Mouse (Mus musculus): ENCODE data around the gene Ctnna3. TPM values are rescaled to one million over a fixed set of nuclear protein-coding genes. Genes with fewer than 3 reads are reported as not detected.

The Ctnna3 gene
- polyA plus RNA-seq, 1 experiment from 2014 or later, result 0.40 TPM

DNA sequence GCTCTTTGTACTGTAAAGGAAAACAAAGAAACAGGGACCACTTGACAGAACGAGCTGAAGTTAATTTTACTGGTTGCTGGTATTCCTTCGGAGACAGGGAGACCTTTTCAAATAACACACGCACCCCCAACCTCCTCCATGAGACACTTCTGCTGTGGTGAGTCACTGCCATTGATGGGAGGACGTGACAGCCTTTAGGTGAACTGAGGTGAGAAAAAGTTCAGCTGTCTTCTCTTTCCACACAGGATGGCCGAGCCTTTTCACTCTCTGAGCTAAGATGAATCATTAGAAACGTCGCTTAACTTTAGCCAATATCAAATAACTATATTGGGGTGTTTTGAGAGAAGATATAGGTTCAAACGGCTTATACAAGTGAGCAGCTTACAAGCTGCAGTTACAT, 102.5 kb downstream of the Ctnna3 start:
- DNase-seq (ENCODE audit: low spot score) (no peak), ATAC-seq (replicated peaks; ENCODE audit: low FRiP score) (no peak)
- no peak overlapping the region for H3K27ac ChIP-seq (ENCODE audit: low read depth, low read length)
- 74% methylated on average over 8 of the region's 8 CpGs for WGBS
- H3K9ac ChIP-seq (ENCODE audit: low read depth, low read length), result no peak overlapping the region
- no peaks in the 10 kb centered on the region for H3K36me3 ChIP-seq (ENCODE audit: control insufficient read depth, insufficient read depth, low read length)
- H3K4me1 ChIP-seq (replicated peaks; ENCODE audit: control insufficient read depth, insufficient read depth, low read length), result no peaks in the 10 kb centered on the region
- no peak overlapping the region for H3K4me3 ChIP-seq (ENCODE audit: low read depth, low read length)
- H3K27me3 ChIP-seq (replicated peaks; ENCODE audit: control insufficient read depth, insufficient read depth, low read length), result no peaks in the 10 kb centered on the region
- no peak overlapping the region for H3K4me2 ChIP-seq
- no peaks in the 10 kb centered on the region for H3K9me3 ChIP-seq (ENCODE audit: control insufficient read depth, low read length)

DNA sequence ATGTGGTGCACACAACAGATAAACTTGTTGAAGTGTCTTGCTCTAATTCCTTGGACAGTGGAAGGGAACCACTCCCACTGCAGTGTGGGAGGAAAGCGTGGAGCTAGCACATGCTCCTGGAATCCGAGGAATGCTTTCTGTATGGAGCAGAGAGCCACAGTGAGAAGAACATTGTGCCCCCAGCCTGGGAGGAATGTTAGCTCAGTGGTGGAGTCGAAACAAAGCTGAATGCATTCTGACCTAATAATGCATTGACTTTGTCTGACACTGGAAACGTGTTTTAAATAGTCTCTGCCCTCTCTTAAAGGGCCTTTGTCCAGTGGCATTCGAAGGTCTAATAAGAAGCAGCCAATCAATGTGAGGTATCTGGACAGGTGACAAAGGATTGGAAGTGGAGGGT, 111.9 kb downstream of the Ctnna3 start:
- ATAC-seq (replicated peaks; ENCODE audit: low FRiP score), result no peak
- no peak for DNase-seq (ENCODE audit: low spot score)

DNA sequence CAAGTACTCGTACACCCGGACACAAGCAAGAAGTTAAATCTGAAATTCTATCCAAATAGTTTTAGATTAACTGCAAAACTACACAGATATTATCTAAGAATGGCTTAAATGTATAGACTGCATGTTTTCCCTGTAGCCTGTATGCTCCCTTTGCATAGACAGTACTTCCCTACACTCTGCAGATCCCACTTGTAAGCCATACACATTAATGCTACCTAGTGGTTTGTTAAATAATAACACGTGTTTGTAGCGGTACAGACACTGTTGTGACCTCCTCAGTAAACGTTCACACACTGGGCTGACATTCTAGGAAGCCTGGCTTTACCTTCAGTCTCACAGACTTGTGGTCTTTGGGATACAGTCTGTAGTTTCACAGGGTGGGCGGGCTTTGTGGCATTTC, 112.6 kb downstream of the Ctnna3 start:
- Histone ChIP-seq H3K27me3 (replicated peaks; ENCODE audit: control insufficient read depth, insufficient read depth, low read length) (no peaks in the 10 kb centered on the region), H3K4me3 (ENCODE audit: low read depth, low read length) (no peak overlapping the region), H3K9me3 (ENCODE audit: control insufficient read depth, low read length) (no peaks in the 10 kb centered on the region), H3K9ac (ENCODE audit: low read depth, low read length) (no peak overlapping the region), H3K36me3 (ENCODE audit: control insufficient read depth, insufficient read depth, low read length) (no peaks in the 10 kb centered on the region), H3K27ac (ENCODE audit: low read depth, low read length) (no peak overlapping the region), H3K4me1 (replicated peaks; ENCODE audit: control insufficient read depth, insufficient read depth, low read length) (no peaks in the 10 kb centered on the region), H3K4me2 (no peak overlapping the region)
- DNase-seq (ENCODE audit: low spot score) (no peak), ATAC-seq (replicated peaks; ENCODE audit: low FRiP score) (no peak)
- 68% methylated on average over 6 of the region's 6 CpGs for WGBS

More for the DNA sequence above, 111.9 kb downstream of the Ctnna3 start:
- Histone ChIP-seq H3K27ac (ENCODE audit: low read depth, low read length) (no peak overlapping the region), H3K4me1 (replicated peaks; ENCODE audit: control insufficient read depth, insufficient read depth, low read length) (no peaks in the 10 kb centered on the region), H3K9ac (ENCODE audit: low read depth, low read length) (no peak overlapping the region), H3K36me3 (ENCODE audit: control insufficient read depth, insufficient read depth, low read length) (no peaks in the 10 kb centered on the region), H3K4me3 (ENCODE audit: low read depth, low read length) (no peak overlapping the region), H3K4me2 (no peak overlapping the region), H3K9me3 (ENCODE audit: control insufficient read depth, low read length) (no peaks in the 10 kb centered on the region), H3K27me3 (replicated peaks; ENCODE audit: control insufficient read depth, insufficient read depth, low read length) (no peaks in the 10 kb centered on the region)
- WGBS, result 39% methylated on average over 5 of the region's 5 CpGs

DNA sequence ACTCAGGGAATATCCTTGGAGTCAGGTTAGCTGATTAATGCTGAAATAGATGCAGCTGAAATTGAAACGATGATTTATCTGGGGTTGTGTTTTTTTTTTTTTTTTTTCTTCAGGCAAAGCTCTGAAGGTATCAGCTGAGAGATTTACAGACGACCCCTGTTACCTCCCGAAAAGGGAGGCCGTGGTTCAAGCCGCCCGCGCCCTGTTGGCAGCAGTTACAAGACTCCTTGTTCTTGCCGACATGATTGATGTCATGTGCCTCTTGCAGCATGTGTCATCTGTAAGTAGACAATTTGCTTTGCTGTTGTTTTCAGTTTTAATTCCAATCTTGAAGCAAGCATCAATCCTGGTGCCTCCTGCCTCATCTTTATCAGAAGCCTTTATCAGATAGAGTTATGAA, 136.8 kb downstream of the Ctnna3 start:
- DNase-seq (ENCODE audit: low spot score) (no peak), ATAC-seq (replicated peaks; ENCODE audit: low FRiP score) (no peak)
- Histone ChIP-seq H3K27me3 (replicated peaks; ENCODE audit: control insufficient read depth, insufficient read depth, low read length) (no peaks in the 10 kb centered on the region), H3K4me1 (replicated peaks; ENCODE audit: control insufficient read depth, insufficient read depth, low read length) (no peaks in the 10 kb centered on the region), H3K36me3 (ENCODE audit: control insufficient read depth, insufficient read depth, low read length) (no peaks in the 10 kb centered on the region), H3K27ac (ENCODE audit: low read depth, low read length) (no peak overlapping the region), H3K4me2 (no peak overlapping the region), H3K4me3 (ENCODE audit: low read depth, low read length) (no peak overlapping the region), H3K9ac (ENCODE audit: low read depth, low read length) (no peak overlapping the region), H3K9me3 (ENCODE audit: control insufficient read depth, low read length) (no peaks in the 10 kb centered on the region)
- 82% methylated on average over 8 of the region's 8 CpGs for WGBS

DNA sequence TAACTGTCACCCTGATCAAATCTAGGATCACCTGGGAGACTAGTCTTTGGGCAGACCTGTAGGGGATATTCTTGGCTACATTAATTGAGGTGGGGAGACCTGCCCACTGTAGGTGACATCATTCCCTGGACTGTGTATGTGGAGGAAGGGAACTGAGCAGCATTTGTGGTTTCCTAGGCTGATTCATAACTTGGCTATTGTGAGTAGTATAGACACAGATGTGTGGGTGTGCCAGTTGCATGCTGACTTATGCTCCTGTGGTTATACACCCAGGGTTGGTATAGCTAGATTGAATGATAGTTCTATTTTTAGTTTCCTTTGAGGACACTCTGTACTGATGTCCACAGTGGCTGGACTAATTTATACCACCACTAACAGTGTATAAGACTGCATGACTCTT, 141.7 kb downstream of the Ctnna3 start:
- Histone ChIP-seq H3K9me3 (ENCODE audit: control insufficient read depth, low read length) (no peaks in the 10 kb centered on the region), H3K4me2 (no peak overlapping the region), H3K27me3 (replicated peaks; ENCODE audit: control insufficient read depth, insufficient read depth, low read length) (no peaks in the 10 kb centered on the region), H3K4me1 (replicated peaks; ENCODE audit: control insufficient read depth, insufficient read depth, low read length) (no peaks in the 10 kb centered on the region), H3K4me3 (ENCODE audit: low read depth, low read length) (no peak overlapping the region), H3K27ac (ENCODE audit: low read depth, low read length) (no peak overlapping the region), H3K9ac (ENCODE audit: low read depth, low read length) (no peak overlapping the region), H3K36me3 (ENCODE audit: control insufficient read depth, insufficient read depth, low read length) (no peaks in the 10 kb centered on the region)
- DNase-seq (ENCODE audit: low spot score) (no peak), ATAC-seq (replicated peaks; ENCODE audit: low FRiP score) (no peak)

DNA sequence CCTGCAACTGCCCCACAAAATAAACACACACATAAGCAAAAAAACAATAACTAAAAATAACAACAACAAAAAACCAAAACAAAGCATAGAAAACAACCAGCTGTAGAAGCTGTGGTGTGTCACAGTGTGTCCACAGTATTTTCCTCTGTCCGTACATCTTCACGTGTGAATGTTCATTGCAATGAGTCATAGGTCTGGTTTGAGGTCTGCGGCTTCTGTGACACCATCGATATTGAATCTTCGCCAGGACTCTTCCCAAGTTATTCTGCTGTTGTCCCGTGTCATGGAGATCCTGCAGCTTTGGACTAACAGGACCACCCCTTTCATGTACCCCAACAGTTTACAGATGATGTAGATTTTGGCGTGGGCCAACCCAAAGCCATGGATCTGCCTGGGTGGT, 143.0 kb downstream of the Ctnna3 start:
- Histone ChIP-seq H3K4me3 (ENCODE audit: low read depth, low read length) (no peak overlapping the region), H3K9ac (ENCODE audit: low read depth, low read length) (no peak overlapping the region), H3K9me3 (ENCODE audit: control insufficient read depth, low read length) (no peaks in the 10 kb centered on the region), H3K36me3 (ENCODE audit: control insufficient read depth, insufficient read depth, low read length) (no peaks in the 10 kb centered on the region), H3K4me1 (replicated peaks; ENCODE audit: control insufficient read depth, insufficient read depth, low read length) (no peaks in the 10 kb centered on the region), H3K27ac (ENCODE audit: low read depth, low read length) (no peak overlapping the region), H3K4me2 (no peak overlapping the region), H3K27me3 (replicated peaks; ENCODE audit: control insufficient read depth, insufficient read depth, low read length) (no peaks in the 10 kb centered on the region)
- WGBS, result 82% methylated on average over 7 of the region's 7 CpGs
- ATAC-seq (replicated peaks; ENCODE audit: low FRiP score) (no peak), DNase-seq (ENCODE audit: low spot score) (no peak)

DNA sequence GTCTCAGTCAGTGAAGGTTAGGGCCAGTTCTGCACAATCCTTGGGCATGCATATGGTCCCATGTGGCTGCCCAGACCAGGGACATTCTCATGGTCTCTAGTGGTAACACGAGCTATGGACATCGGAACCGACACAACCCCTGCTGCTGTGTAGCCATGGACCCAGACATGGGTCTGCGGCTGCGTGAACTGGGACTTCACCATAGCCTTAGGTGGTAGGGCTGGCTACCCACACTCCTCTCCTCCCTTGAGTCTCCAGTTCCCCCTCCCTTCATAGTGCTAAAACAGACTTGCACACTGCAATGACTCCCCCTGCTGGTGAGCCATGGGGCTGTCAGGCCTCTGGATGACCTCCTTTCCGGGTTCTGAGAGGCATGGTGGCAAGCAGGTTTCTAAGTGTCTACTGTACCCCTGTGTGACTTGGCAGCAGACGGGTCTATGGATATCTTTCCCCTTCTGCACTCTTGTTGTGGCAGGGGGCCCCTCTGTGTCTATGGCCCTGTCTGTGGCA, 144.3 kb downstream of the Ctnna3 start:
- H3K4me2 ChIP-seq, result no peak overlapping the region
- H3K4me1 ChIP-seq (replicated peaks; ENCODE audit: control insufficient read depth, insufficient read depth, low read length), result no peaks in the 10 kb centered on the region
- ATAC-seq (replicated peaks; ENCODE audit: low FRiP score) (peak; percentile 26; the same call in 1 of the 2 replicates), DNase-seq (ENCODE audit: low spot score) (no peak)
- H3K27me3 ChIP-seq (replicated peaks; ENCODE audit: control insufficient read depth, insufficient read depth, low read length), result no peaks in the 10 kb centered on the region
- H3K27ac ChIP-seq (ENCODE audit: low read depth, low read length), result no peak overlapping the region
- no peak overlapping the region for H3K9ac ChIP-seq (ENCODE audit: low read depth, low read length)
- WGBS, result 71% methylated on average over 7 of the region's 7 CpGs
- no peaks in the 10 kb centered on the region for H3K36me3 ChIP-seq (ENCODE audit: control insufficient read depth, insufficient read depth, low read length)
- H3K4me3 ChIP-seq (ENCODE audit: low read depth, low read length), result no peak overlapping the region
- H3K9me3 ChIP-seq (ENCODE audit: control insufficient read depth, low read length), result no peaks in the 10 kb centered on the region

DNA sequence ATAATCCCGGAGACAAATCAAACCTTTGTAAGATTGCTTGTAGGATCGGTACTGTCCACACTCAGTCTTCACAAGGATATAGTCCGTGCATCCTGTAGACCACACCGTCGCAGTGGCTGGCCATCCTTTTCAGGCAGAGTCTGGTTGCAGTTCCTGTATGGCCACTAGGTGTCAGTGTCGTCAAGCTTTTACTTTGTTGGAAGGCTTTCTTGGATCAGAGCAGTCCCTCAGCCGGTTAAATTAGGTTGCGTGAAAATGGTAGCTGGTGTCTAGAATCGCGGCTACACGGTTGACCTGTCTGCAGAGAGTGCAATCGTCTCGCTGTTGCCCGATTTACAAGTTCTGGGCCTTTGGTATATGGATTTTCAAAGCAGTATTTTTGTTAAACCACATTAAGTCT, 152.7 kb downstream of the Ctnna3 start:
- Histone ChIP-seq H3K9me3 (ENCODE audit: control insufficient read depth, low read length) (no peaks in the 10 kb centered on the region), H3K36me3 (ENCODE audit: control insufficient read depth, insufficient read depth, low read length) (no peaks in the 10 kb centered on the region), H3K9ac (ENCODE audit: low read depth, low read length) (no peak overlapping the region), H3K4me3 (ENCODE audit: low read depth, low read length) (no peak overlapping the region), H3K4me1 (replicated peaks; ENCODE audit: control insufficient read depth, insufficient read depth, low read length) (no peaks in the 10 kb centered on the region), H3K4me2 (no peak overlapping the region), H3K27ac (ENCODE audit: low read depth, low read length) (no peak overlapping the region), H3K27me3 (replicated peaks; ENCODE audit: control insufficient read depth, insufficient read depth, low read length) (no peaks in the 10 kb centered on the region)
- ATAC-seq (replicated peaks; ENCODE audit: low FRiP score), result no peak
- WGBS, result 10% methylated on average over 14 of the region's 14 CpGs
- peak; percentile 73 for DNase-seq (ENCODE audit: low spot score)

DNA sequence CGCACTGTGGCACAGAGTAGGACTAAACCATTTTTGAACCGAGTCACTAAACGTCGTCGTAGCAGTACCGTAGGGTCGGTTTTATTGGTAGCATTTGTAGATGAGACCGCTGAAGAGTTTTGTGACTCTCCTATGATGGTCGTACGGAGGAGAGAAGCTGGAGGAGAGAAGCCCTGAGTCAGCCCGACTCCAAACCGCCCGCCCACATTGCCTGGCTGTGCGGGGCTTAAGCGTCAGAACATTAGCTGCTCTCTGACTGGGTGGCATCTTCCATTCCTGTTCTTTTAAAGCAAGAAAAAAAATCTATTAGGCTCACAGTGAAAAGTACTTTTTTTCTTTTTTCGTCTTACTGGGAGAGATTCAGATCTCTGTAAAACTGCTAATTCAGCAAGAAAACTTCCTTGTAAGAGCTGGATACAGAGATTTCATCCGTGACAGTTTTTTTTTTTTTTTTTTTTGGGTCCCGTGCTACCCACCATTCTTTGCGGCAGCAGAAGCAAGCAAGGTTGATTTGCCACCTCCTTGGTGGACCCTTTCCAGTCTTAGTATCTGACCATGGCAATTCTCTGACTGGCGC, 154.0 kb downstream of the Ctnna3 start:
- 56% methylated on average over 20 of the region's 20 CpGs for WGBS
- H3K36me3 ChIP-seq (ENCODE audit: control insufficient read depth, insufficient read depth, low read length), result no peaks in the 10 kb centered on the region
- H3K4me3 ChIP-seq (ENCODE audit: low read depth, low read length), result no peak overlapping the region
- H3K27me3 ChIP-seq (replicated peaks; ENCODE audit: control insufficient read depth, insufficient read depth, low read length), result no peaks in the 10 kb centered on the region
- H3K27ac ChIP-seq (ENCODE audit: low read depth, low read length), result no peak overlapping the region
- peak overlapping the region; percentile 42 for H3K4me2 ChIP-seq
- no peak overlapping the region for H3K9ac ChIP-seq (ENCODE audit: low read depth, low read length)
- no peaks in the 10 kb centered on the region for H3K9me3 ChIP-seq (ENCODE audit: control insufficient read depth, low read length)
- ATAC-seq (replicated peaks; ENCODE audit: low FRiP score) (no peak), DNase-seq (ENCODE audit: low spot score) (no peak)
- no peaks in the 10 kb centered on the region for H3K4me1 ChIP-seq (replicated peaks; ENCODE audit: control insufficient read depth, insufficient read depth, low read length)
